Mouse (Mus musculus): ENCODE measurements at regions not wholly inside any gene's neighbourhood (a gene's known extent, or its start where the extent isn't known, plus 50 kb on each side); places are given as distances from the start of the nearest gene placed in this dataset.

GRCm38 (mm10) chr4:64876924-64877323, 247.1 kb upstream of the Pappa start:
- TF ChIP-seq POLR2A (IDR thresholded peaks at IDR 0.05; ENCODE audit: extremely low read depth, insufficient read depth, low read length) (no peak), CTCF (IDR thresholded peaks at IDR 0.05; ENCODE audit: extremely low read depth, insufficient read depth, low read length) (no peak)
